Mouse (Mus musculus) liver, postnatal 0 days (tissue): ENCODE measurements around the gene Gsap. TPM values are rescaled to one million over a fixed set of nuclear protein-coding genes. Genes with fewer than 3 reads are reported as not detected.
"Not testable (repeated sequence)": the region's sequence is repeated elsewhere in the genome, so short reads cannot be mapped to it uniquely, and the experiment has no call there.

Experiments used
- ATAC-seq: fragments of 200-750 bp; cut with Nextera tagmentation; 2 replicates; pipeline ENCODE4 v1.8.0; 2017; ENCODE audit warnings: mild to moderate bottlenecking, moderate library complexity
- DNase-seq: peaks from one replicate; pipeline ENCODE4 v3.0.0-alpha.2; 2016
- H3K27ac ChIP-seq: fragments of 300-500 bp; sonication (generic); 2 replicates; pipeline ENCODE4 v1.5.1; 2014; ENCODE audit warnings: antibody characterized with exemption, moderate library complexity, mild to moderate bottlenecking, low read depth
- H3K27me3 ChIP-seq: fragments of 300-500 bp; sonication (generic); 2 replicates; pipeline ENCODE4 v1.6.1; 2014; ENCODE audit warnings: low read length, control low read depth, mixed read lengths; ENCODE audit not compliant: insufficient read depth
- H3K36me3 ChIP-seq: fragments of 300-500 bp; sonication (generic); replicated peaks from 2 replicates; pipeline ENCODE4 v1.6.1; 2014; ENCODE audit warnings: mild to moderate bottlenecking, control low read depth, low read length, moderate library complexity, mixed read lengths; ENCODE audit not compliant: insufficient read depth
- H3K4me1 ChIP-seq: fragments of 300-500 bp; sonication (generic); 2 replicates; pipeline ENCODE4 v1.6.1; 2014; ENCODE audit warnings: antibody characterized with exemption, mild to moderate bottlenecking, control low read depth; ENCODE audit not compliant: insufficient read depth
- H3K4me2 ChIP-seq: fragments of 300-500 bp; sonication (generic); 2 replicates; pipeline ENCODE4 v1.6.1; 2014; ENCODE audit warnings: low read depth, mild to moderate bottlenecking, low read length, moderate library complexity, mixed read lengths
- H3K4me3 ChIP-seq: fragments of 300-500 bp; sonication (generic); 2 replicates; pipeline ENCODE4 v1.5.1; 2014; ENCODE audit warnings: low read depth, low read length
- H3K9ac ChIP-seq: fragments of 300-500 bp; sonication (generic); replicated peaks from 2 replicates; pipeline ENCODE4 v1.6.1; 2014; ENCODE audit warnings: mild to moderate bottlenecking, moderate library complexity
- H3K9me3 ChIP-seq: fragments of 300-500 bp; sonication (generic); 2 replicates; pipeline ENCODE4 v1.6.1; 2016; ENCODE audit warnings: mild to moderate bottlenecking, control low read depth, low read length, mixed read lengths
- CTCF ChIP-seq: sonication (generic); IDR thresholded peaks from 2 replicates; pipeline ENCODE4 v1.5.1; 2016; ENCODE audit warnings: antibody characterized with exemption, low read depth
- EP300 ChIP-seq: IDR thresholded peaks from 2 replicates; pipeline ENCODE4 v1.6.1; 2016; ENCODE audit warnings: antibody characterized with exemption, low read depth, mild to moderate bottlenecking
- WGBS: fragments of 180-500 bp; shearing (Covaris S2); extraction: QIAGEN DNeasy Blood & Tissue Kit; methylation state at CpG from one replicate; pipeline ENCODE4 v1.1.7; 2014; ENCODE audit not compliant: insufficient replicate concordance; 5-methylcytosine and 5-hydroxymethylcytosine counted together
- polyA plus RNA-seq: library from polyadenylated mRNA; unstranded; fragments of >200 nt; fragmentation: Nextera tagmentation; extraction: Ambion mirVana; gene quantifications from 2 replicates; pipeline ENCODE4 v1.2.1, GENCODE M21; 2015

Gsap gene
- polyA plus RNA-seq, 1 experiment from 2014 or later, result 2.9 TPM

GRCm38 (mm10) chr5:21171336-21171735 lies 14.7 kb upstream of the Gsap start:
- ATAC-seq (no peak), DNase-seq (no peak)
- TF ChIP-seq CTCF, result no peak
- TF ChIP-seq EP300, result no peak
- no peak overlapping the region for H3K4me2 ChIP-seq
- H3K4me1 ChIP-seq, result peaks cover 5% of the 10 kb centered on the region; the same call in 1 of the 2 replicates
- 0 out of 2 replicates have a peak overlapping the region, but pooled peaks have one; percentile 18 for H3K27ac ChIP-seq
- H3K9ac ChIP-seq, result no peak overlapping the region
- no peaks in the 10 kb centered on the region for H3K36me3 ChIP-seq
- WGBS, result 63% methylated on average over 6 of the region's 6 CpGs
- no peaks in the 10 kb centered on the region for H3K9me3 ChIP-seq
- no peak overlapping the region for H3K4me3 ChIP-seq
- H3K27me3 ChIP-seq, result no peaks in the 10 kb centered on the region

GRCm38 (mm10) chr5:21172316-21172715 lies 13.7 kb upstream of the Gsap start:
- H3K27me3 ChIP-seq, result no peaks in the 10 kb centered on the region
- WGBS, result 78% methylated on average over 3 of the region's 3 CpGs
- H3K9me3 ChIP-seq, result no peaks in the 10 kb centered on the region
- H3K4me1 ChIP-seq, result peaks cover 5% of the 10 kb centered on the region; the same call in 1 of the 2 replicates
- H3K9ac ChIP-seq, result no peak overlapping the region
- H3K36me3 ChIP-seq, result no peaks in the 10 kb centered on the region
- ATAC-seq, result no peak
- no peak overlapping the region for H3K27ac ChIP-seq
- no peak overlapping the region for H3K4me3 ChIP-seq
- no peak overlapping the region for H3K4me2 ChIP-seq
- DNase-seq, result no peak
- no peak for TF ChIP-seq EP300
- TF ChIP-seq CTCF, result no peak

GRCm38 (mm10) chr5:21175132-21176112 lies 10.6 kb upstream of the Gsap start:
- Histone ChIP-seq H3K9me3 (no peaks in the 10 kb centered on the region), H3K27ac (no peak overlapping the region), H3K4me2 (no peak overlapping the region), H3K9ac (no peak overlapping the region), H3K27me3 (no peaks in the 10 kb centered on the region), H3K4me1 (peaks cover 5% of the 10 kb centered on the region; the same call in 1 of the 2 replicates), H3K36me3 (no peaks in the 10 kb centered on the region), H3K4me3 (no peak overlapping the region)
- TF ChIP-seq CTCF, result no peak
- no peak for TF ChIP-seq EP300
- ATAC-seq (no peak), DNase-seq (no peak)
- 23% methylated on average over 9 of the region's 9 CpGs for WGBS

- no peaks in the 10 kb centered on the region for H3K9me3 ChIP-seq
- no peak overlapping the region for H3K9ac ChIP-seq
- peaks cover 5% of the 10 kb centered on the region; the same call in 1 of the 2 replicates for H3K4me1 ChIP-seq
- DNase-seq (no peak), ATAC-seq (no peak)
- no peak overlapping the region for H3K27ac ChIP-seq
- H3K27me3 ChIP-seq, result no peaks in the 10 kb centered on the region
- no peak overlapping the region for H3K4me2 ChIP-seq
- no peaks in the 10 kb centered on the region for H3K36me3 ChIP-seq
- H3K4me3 ChIP-seq, result no peak overlapping the region
- no peak for TF ChIP-seq CTCF
- TF ChIP-seq EP300, result no peak
Measured at GRCm38 (mm10) chr5:21179496-21179895, 6.6 kb upstream of the Gsap start.

GRCm38 (mm10) chr5:21183046-21183445 lies 3.0 kb upstream of the Gsap start:
- H3K36me3 ChIP-seq, DNase-seq, H3K27ac ChIP-seq, H3K4me1 ChIP-seq, H3K9ac ChIP-seq, H3K4me3 ChIP-seq, H3K4me2 ChIP-seq, H3K27me3 ChIP-seq, H3K9me3 ChIP-seq, ATAC-seq: not testable (repeated sequence)
- WGBS, result 52% methylated on average over 2 of the region's 2 CpGs

GRCm38 (mm10) chr5:21186821-21187220 lies 766 bp downstream of the Gsap start:
- Histone ChIP-seq H3K4me1 (peaks cover 11% of the 10 kb centered on the region), H3K27ac (no peak overlapping the region), H3K4me3 (peak overlapping the region; percentile 67), H3K4me2 (peak overlapping the region; percentile 86), H3K36me3 (no peaks in the 10 kb centered on the region), H3K27me3 (no peaks in the 10 kb centered on the region), H3K9me3 (no peaks in the 10 kb centered on the region), H3K9ac (peak overlapping the region; percentile 62; the same call in 1 of the 2 replicates)
- 12% methylated on average over 4 of the region's 4 CpGs for WGBS
- no peak for TF ChIP-seq CTCF
- no peak for TF ChIP-seq EP300
- ATAC-seq (no peak), DNase-seq (no peak)
